Mouse (Mus musculus): Measurements from ENCODE around the gene Las1l. TPM values are rescaled to one million over a fixed set of nuclear protein-coding genes. Genes with fewer than 3 reads are reported as not detected.

Gene Las1l
- 10 to 100 TPM; 48.4 to 49.6 TPM for polyA plus RNA-seq (2017; shearing (Covaris generic))

DNA sequence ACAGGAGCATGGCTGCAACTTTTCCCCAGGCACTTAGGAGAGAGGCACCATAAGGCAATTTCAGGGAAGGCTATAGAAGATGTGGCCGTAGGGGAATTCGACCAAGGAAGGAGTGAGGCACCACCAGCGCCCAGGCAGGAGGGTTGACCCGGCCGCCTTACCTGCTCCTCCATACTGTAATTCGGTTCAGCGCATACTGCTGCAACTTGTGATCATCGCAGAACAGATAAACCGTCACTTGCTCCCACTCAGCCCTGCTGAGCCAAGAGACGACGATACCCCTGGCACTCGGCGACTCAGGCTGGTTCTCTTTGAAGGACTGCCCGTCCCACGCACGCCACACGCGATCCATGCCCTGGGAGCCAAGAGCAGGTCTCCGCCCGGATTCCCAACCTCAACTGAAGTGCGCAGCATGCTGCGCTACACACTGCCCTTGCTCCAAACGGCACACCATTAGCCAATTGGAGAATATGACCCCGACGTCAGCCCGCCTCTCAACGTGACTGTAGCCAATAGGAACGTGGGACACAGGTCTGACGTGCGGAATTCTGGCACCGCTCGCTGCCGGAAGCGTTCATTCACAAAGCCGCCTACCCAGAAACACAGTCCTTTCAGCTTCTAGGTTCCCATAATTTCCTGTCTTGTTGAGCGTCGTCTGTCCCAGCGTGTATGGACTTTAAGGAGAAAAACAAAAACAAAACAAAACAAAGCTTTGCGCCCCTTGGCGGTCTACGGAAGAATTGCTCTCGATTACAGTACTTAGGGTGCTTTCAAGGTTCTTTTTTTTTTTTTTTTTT, at the start of gene Las1l:
Las1l (minus strand) TSS at position 466 of the 797 bp plus-strand sequence.

Other genes starting within 250 kb of the Las1l start
- under 1 TPM; 0.45 to 0.82 TPM for gene Zc3h12b, start 245.3 kb downstream of the Las1l start, polyA plus RNA-seq (2017; shearing (Covaris generic))
- 1,000 to 10,000 TPM in 1 of 2 experiments, 100 to 1,000 TPM in 1; 792 to 1,119 TPM for gene Msn, start 139.1 kb upstream of the Las1l start, polyA plus RNA-seq (2017; shearing (Covaris generic))